Mouse (Mus musculus) C2C12 (cell line): ENCODE data around the gene Gm9732.
"Not testable (repeated sequence)": the region's sequence is repeated elsewhere in the genome, so short reads cannot be mapped to it uniquely, and the experiment has no call there.

ENCODE experiments used
- CEBPB ChIP-seq: IDR thresholded peaks from one replicate; pipeline ENCODE4 v1.6.1; 2011; ENCODE audit warnings: low read depth, mild to moderate bottlenecking, control low read depth, moderate library complexity
- CTCF ChIP-seq: IDR thresholded peaks from one replicate; pipeline ENCODE4 v1.5.1; 2011; ENCODE audit not compliant: control insufficient read depth, insufficient read depth, insufficient read length
- FOSL1 ChIP-seq: IDR thresholded peaks from one replicate; pipeline ENCODE4 v1.8.0; 2011; ENCODE audit warnings: mild to moderate bottlenecking, low read length; ENCODE audit not compliant: poor library complexity, insufficient read depth, severe bottlenecking
- MAX ChIP-seq: IDR thresholded peaks from one replicate; pipeline ENCODE4 v1.6.1; 2011; ENCODE audit warnings: mild to moderate bottlenecking, control low read depth
- MYOD1 ChIP-seq: IDR thresholded peaks from one replicate; pipeline ENCODE4 v1.6.1; 2011; ENCODE audit warnings: low read depth; ENCODE audit not compliant: control insufficient read depth, insufficient read length
- MYOG ChIP-seq: IDR thresholded peaks from one replicate; pipeline ENCODE4 v1.6.1; 2011; ENCODE audit not compliant: control insufficient read depth, insufficient read length; ENCODE audit errors: extremely low read depth
- USF1 ChIP-seq: IDR thresholded peaks from one replicate; pipeline ENCODE4 v1.6.1; 2011; ENCODE audit warnings: low read depth, mild to moderate bottlenecking, control low read depth, moderate library complexity

- not testable (repeated sequence) for TF ChIP-seq CTCF, MAX, MYOG, USF1, CEBPB, FOSL1, MYOD1
Observed at GRCm38 (mm10) chr14:43319516-43319915, 44.7 kb downstream of the Gm9732 start.
